Mouse (Mus musculus) ES-Bruce4 (cell line): ENCODE results near the gene Cep78. TPM values are rescaled to one million over a fixed set of nuclear protein-coding genes. Genes with fewer than 3 reads are reported as not detected.
A peak's percentile ranks its signal among the peaks of the same experiment; 100 is the strongest.

ENCODE experiments used
- H3K27ac ChIP-seq: 2 replicates; pipeline ENCODE4 v1.5.1; 2012; ENCODE audit warnings: low read length, inconsistent platforms; ENCODE audit not compliant: insufficient read depth
- H3K27me3 ChIP-seq: 2 replicates; pipeline ENCODE4 v1.6.1; 2012; ENCODE audit warnings: mild to moderate bottlenecking, low read length, inconsistent platforms; ENCODE audit not compliant: control insufficient read depth, poor library complexity, insufficient read depth, severe bottlenecking
- H3K36me3 ChIP-seq: 2 replicates; pipeline ENCODE4 v1.6.1; 2012; ENCODE audit warnings: inconsistent platforms, mild to moderate bottlenecking, low read length, moderate library complexity; ENCODE audit not compliant: control insufficient read depth, poor library complexity, insufficient read depth, severe bottlenecking
- H3K4me1 ChIP-seq: one replicate; pipeline ENCODE4 v1.8.1; 2011; ENCODE audit warnings: low read length; ENCODE audit not compliant: control insufficient read depth, insufficient read depth
- H3K4me3 ChIP-seq: 2 replicates; pipeline ENCODE4 v1.5.1; 2011; ENCODE audit warnings: low read depth, mild to moderate bottlenecking, low read length
- H3K9ac ChIP-seq: 2 replicates; pipeline ENCODE4 v1.6.1; 2012; ENCODE audit warnings: low read depth, mild to moderate bottlenecking, inconsistent platforms; ENCODE audit not compliant: poor library complexity, severe bottlenecking
- H3K9me3 ChIP-seq: replicated peaks from 2 replicates; pipeline ENCODE4 v1.6.1; 2012; ENCODE audit warnings: mild to moderate bottlenecking, low read length, inconsistent platforms; ENCODE audit not compliant: control insufficient read depth, poor library complexity, insufficient read depth, severe bottlenecking
- CTCF ChIP-seq: IDR thresholded peaks from one replicate; pipeline ENCODE4 v1.8.1; 2011; ENCODE audit warnings: low read depth, low read length
- EP300 ChIP-seq: IDR thresholded peaks from 2 replicates; pipeline ENCODE4 v1.6.1; 2011; ENCODE audit warnings: low read depth, low read length; ENCODE audit not compliant: insufficient read depth
- POLR2A ChIP-seq: IDR thresholded peaks from one replicate; pipeline ENCODE4 v1.8.1; 2011; ENCODE audit warnings: low read length; ENCODE audit not compliant: insufficient read depth
- polyA plus RNA-seq: library from polyadenylated mRNA; stranded (reverse); fragments of >200 nt; gene quantifications from 2 replicates; pipeline ENCODE4 v1.2.4, GENCODE M21; 2011; ENCODE audit warnings: low read depth; ENCODE audit not compliant: missing spikeins, insufficient read depth, insufficient read length

The Cep78 gene
- polyA plus RNA-seq, 1 experiment = 33.6 TPM

DNA sequence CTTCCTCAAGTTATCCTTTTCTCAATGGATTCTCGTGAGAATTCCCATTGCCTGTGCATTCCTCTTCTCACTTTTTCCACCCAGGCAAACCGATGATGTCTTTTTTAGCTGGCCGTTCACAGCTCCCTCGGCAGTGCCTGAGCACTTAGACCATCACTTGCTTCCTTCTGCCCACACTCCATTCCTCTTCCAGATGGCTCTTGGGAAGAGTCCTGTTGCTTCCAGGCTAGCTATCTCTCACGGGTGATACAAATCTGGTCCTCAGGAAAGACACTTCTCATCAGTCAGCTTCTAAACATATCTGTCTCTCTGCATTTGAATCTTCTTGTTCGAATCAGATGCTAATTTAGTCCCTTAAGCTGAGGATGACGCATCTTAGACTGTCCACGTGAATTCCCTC, 22.3 kb upstream of the Cep78 start:
- peaks cover 5% of the 10 kb centered on the region; the same call in 1 of the 2 replicates for H3K9me3 ChIP-seq
- H3K9ac ChIP-seq = no peak overlapping the region
- no peaks in the 10 kb centered on the region for H3K27me3 ChIP-seq
- H3K27ac ChIP-seq = no peak overlapping the region
- TF ChIP-seq EP300 (no peak), CTCF (no peak), POLR2A (no peak)
- no peaks in the 10 kb centered on the region for H3K36me3 ChIP-seq
- H3K4me3 ChIP-seq = no peak overlapping the region
- H3K4me1 ChIP-seq = no peaks in the 10 kb centered on the region

DNA sequence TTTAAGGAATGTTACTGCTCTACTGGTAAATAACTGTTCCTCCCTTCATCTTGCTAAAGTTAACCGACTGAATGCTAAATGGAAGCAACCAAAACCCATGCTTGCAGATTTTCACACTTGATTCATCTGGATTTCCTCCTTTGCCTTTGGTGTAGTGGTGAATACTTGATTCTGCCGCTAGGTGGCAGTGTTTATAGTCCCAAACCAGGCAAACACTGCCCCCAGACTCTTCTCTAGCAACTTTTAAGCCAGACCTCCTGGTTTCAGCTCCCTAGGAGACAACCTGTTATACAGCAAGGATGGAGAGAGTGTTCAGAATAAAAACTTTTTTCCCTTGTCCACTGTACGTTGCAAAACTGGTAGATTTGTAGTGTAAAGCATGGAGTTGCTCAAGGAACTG, 13.4 kb upstream of the Cep78 start:
- H3K27me3 ChIP-seq = no peaks in the 10 kb centered on the region
- H3K36me3 ChIP-seq = no peaks in the 10 kb centered on the region
- H3K4me3 ChIP-seq = no peak overlapping the region
- TF ChIP-seq CTCF = peak; percentile 7
- TF ChIP-seq POLR2A = no peak
- H3K4me1 ChIP-seq = no peaks in the 10 kb centered on the region
- no peak overlapping the region for H3K9ac ChIP-seq
- H3K27ac ChIP-seq = no peak overlapping the region
- H3K9me3 ChIP-seq = no peaks in the 10 kb centered on the region

DNA sequence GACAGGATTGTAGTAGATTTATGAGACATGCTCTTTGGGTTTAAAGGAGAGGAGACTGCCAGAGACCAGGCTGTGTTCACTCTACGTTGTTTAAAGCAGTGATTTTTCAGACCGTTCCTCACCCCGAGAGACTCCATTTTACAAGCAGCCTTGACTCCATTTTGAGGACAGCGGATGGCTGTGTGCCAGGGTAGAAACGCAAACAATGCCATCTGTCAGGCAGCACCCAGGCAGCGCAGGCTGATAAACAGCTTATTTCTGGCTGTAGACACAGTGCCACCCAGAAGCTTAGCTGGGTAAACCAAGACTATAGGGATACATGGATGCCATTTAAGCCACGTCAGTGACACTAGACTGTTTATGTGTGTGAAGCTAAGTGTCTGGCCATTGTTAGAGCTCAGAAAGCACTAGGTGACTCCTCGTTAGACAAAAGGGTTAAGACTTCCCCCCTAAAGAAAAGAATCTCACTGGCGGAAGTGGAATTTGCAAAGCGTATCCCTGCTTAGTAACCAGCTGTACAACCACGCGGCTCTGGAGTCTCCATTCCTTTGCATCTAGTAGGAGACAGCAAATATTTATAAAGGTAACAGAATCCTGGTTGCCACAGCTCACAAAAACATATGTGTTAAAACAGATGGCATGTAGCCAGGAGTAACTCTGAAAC, 12.2 kb upstream of the Cep78 start:
- H3K9ac ChIP-seq = no peak overlapping the region
- no peaks in the 10 kb centered on the region for H3K36me3 ChIP-seq
- H3K4me1 ChIP-seq = no peaks in the 10 kb centered on the region
- no peaks in the 10 kb centered on the region for H3K27me3 ChIP-seq
- H3K27ac ChIP-seq = no peak overlapping the region
- H3K9me3 ChIP-seq = no peaks in the 10 kb centered on the region
- no peak for TF ChIP-seq POLR2A
- no peak for TF ChIP-seq EP300
- TF ChIP-seq CTCF = no peak
- H3K4me3 ChIP-seq = no peak overlapping the region

DNA sequence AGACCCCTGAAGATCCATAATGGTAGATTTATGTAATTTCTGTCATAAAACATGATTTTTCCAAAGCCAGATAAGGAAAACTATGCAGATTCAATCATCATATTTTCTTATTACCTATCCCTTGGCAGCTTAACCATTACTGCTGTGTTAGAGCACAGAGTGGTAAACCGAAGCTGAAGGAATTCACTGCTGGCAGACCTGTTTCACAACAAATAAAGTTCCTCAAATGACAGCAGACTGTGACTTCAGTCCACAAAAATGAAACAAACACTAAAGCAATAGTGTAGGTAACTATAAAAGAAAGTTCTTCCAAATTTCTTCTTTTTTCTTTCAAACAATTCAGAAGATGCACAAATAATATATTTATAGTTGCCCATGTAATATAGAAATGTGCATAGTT, 5.3 kb upstream of the Cep78 start:
- H3K27ac ChIP-seq = no peak overlapping the region
- H3K27me3 ChIP-seq = no peaks in the 10 kb centered on the region
- no peaks in the 10 kb centered on the region for H3K9me3 ChIP-seq
- no peak overlapping the region for H3K4me3 ChIP-seq
- TF ChIP-seq EP300 (no peak), CTCF (no peak), POLR2A (no peak)
- H3K4me1 ChIP-seq = peaks cover 2% of the 10 kb centered on the region
- no peak overlapping the region for H3K9ac ChIP-seq
- no peaks in the 10 kb centered on the region for H3K36me3 ChIP-seq

DNA sequence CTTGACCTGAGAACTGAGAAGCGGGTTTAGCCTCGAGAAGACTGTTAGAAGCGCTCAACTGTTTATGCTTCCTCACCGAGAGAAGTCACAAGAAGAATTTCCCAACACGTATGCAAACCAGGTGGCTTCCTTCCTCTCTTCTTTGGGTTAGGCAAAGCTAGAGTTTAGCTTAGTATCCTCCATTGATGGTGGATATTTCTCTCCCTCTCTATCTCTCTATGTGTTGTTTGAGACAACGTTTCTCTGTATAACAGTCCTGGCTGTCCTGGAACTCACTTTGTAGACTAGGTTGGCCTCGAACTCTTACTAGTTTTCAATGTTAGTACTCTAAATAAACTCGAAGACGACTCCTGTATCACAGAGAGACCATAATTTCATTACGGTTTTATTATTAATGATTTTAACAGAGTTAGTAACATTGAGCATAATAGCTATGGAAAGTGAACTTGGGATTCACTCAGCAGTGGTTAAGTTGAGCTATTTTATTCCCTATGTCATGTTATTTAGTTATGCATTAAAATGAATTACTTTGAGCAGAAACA, 454 bp upstream of the Cep78 start:
- Histone ChIP-seq H3K9ac (peak overlapping the region; percentile 79), H3K36me3 (no peaks in the 10 kb centered on the region), H3K27ac (no peak overlapping the region), H3K27me3 (no peaks in the 10 kb centered on the region), H3K4me3 (peak overlapping the region; percentile 91), H3K4me1 (peaks cover 2% of the 10 kb centered on the region), H3K9me3 (no peaks in the 10 kb centered on the region)
- TF ChIP-seq EP300 = no peak
- TF ChIP-seq CTCF = no peak
- no peak for TF ChIP-seq POLR2A

DNA sequence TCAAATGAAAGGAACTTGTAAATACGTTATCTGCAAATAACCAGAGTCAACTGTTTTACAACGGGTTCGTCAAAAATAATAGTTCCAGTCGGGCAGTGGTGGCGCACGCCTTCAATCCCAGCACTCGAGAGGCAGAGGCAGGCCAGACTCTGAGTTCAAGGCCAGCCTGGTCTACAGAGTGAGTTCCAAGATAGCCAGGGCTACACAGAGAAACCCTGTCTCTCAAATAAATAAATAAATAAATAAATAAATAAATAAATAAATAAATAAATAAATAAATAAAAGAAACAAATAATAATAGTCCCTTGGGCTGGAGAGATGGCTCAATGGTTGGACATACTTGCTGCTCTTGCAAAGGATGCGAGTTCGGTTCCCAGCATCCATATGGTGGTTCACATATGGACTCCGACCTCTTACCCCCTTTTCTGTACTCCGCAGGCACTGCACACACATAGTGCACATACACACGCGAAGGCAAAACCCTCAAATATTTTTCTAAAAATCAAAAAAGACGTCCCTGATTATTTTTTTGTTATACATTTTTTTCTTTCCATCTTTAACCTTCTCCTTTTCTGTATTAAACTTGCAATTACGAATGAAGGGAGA, 947 bp downstream of the Cep78 start:
- H3K27ac ChIP-seq = no peak overlapping the region
- H3K9ac ChIP-seq = peak overlapping the region; percentile 79
- peaks cover 2% of the 10 kb centered on the region for H3K4me1 ChIP-seq
- H3K36me3 ChIP-seq = no peaks in the 10 kb centered on the region
- peak overlapping the region; percentile 94 for H3K4me3 ChIP-seq
- no peaks in the 10 kb centered on the region for H3K27me3 ChIP-seq
- H3K9me3 ChIP-seq = no peaks in the 10 kb centered on the region
- TF ChIP-seq POLR2A (no peak), EP300 (no peak), CTCF (no peak)
